Mouse (Mus musculus) bone marrow macrophage, adult 2 months (primary cell): ENCODE results near the gene Lyrm2.

Experiments used
- CTCF ChIP-seq: IDR thresholded peaks from 2 replicates; pipeline ENCODE4 v1.5.1; 2012; ENCODE audit warnings: low read depth, mild to moderate bottlenecking, low read length, moderate library complexity
- POLR2A ChIP-seq: IDR thresholded peaks from 2 replicates; pipeline ENCODE4 v1.6.1; 2012; ENCODE audit warnings: mild to moderate bottlenecking, low read depth, low read length, borderline replicate concordance

GRCm38 (mm10) chr4:32770284-32770810 lies 29.7 kb upstream of the Lyrm2 start:
- TF ChIP-seq CTCF, result no peak
- TF ChIP-seq POLR2A, result no peak
